Mouse (Mus musculus): ENCODE measurements around the gene Mt4.

Mt4 gene

DNA sequence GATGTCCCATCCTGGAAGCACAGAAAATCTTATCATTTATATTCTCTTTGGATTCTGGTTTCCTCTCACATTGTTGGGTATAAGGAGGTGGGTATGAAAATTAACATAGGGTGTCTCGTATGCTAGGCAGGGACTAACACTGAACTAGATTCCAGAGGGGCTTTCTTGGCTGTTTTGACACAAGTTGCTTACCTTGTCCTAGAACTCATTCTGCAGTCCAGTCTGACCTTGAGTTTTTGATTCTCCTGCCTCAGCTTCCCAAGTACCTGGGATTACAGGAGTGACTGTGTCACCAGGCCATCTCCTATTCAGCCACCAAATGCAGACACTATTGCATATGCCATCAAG lies 43.5 kb downstream of the Mt4 start:
- DNase-seq: no peak

DNA sequence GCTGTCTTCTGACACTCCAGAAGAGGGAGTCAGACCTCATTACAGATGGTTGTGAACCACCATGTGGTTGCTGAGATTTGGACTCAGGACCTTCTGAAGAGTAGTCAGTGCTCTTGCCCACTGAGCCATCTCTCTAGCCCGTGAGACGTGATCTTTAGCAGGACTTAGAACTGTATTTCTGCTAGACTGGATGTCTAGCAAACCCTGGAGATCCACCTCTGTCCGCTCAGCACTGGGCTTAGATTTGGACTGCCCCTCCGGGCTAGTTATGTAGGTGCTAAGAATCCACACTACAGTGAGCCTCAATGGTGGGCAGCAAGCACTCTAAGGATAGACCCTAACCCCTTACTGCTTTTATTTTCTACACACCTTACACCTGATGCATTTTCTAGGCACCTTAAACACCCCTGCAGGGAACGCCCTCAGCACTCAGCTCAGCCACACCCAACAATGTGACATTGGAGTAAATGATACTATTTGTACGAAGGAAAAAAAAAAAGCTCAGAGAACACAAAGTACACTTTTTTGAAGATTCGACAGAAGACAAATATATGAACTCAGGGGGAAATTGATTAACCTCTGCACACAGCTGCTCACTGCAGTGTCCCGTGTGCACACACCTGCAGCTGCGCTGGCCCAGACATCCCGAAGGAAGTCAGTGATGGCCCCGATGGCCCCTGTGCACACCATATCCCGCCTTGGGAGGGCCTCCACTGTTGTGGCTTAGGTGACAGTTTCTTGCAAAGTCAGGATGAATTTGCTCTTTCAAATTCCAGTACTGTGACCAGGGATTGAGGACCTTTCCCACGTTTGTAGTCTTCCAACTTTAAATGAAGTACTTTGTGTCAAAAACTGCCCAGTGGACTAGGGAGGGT lies 45.3 kb downstream of the Mt4 start:
- DNase-seq: no peak

DNA sequence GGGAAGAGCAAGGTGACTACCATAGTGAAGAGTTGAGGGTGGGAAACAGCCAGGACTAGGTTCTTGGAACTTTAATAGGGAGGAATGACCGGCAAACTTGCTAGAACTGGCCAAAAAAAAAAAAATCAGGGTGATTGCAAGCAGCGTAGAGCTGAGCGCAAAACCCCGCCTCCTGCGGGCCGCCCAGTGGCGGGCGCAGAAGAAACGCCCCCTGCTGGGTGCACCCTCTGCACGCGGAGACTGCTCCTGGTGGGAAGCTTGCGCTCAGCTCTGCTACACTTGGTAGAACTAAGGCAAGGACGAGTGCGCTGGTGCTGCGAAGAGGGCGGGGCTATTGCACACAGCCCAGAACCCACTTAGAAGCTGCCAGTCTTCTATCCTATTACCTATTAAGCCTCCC lies 46.1 kb downstream of the Mt4 start:
- peak; percentile 26 for DNase-seq

DNA sequence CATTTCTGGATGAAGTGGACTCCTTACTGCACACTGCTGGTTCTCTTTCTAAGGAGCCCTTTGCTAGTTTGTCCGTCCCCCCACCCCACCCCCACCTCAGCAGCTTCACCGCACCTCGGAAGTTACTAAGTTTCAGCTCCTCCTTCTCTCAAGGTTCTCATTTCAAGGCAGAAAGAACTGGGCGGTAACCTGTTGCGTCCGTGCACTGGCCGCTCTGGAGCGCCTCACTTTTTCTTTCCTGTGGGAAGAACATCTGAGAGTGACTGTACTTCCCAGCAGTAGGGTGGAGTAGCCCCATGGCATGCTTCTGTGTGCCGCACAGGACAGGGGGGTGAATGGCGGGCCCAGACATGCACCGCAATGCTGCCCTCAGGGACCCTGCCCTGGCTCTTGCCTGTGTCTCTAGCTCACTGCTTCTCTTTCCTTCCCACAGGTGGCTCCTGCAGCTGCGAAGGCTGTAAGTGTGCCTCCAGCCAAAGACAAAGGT lies 47.4 kb downstream of the Mt4 start:
- no peak for DNase-seq

DNA sequence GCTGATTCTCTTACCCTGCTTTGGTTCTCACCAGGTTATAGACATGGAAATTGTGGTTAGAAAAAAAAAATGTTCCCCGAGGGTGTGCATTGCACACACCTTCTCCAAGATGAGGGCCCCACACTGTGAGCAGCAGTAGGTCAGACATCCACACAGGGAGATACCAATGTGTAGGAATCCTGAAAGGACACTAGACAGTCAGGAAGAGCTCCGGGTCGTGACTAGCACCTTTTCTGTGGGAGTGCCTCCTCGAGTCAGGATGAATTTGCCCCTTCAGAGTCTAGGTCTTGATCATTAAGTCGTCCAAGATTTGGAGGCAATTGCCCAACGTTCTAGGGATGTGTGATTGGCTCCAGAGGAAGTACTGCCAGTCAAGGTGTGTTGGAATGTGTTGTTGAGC lies 48.8 kb downstream of the Mt4 start:
- DNase-seq: no peak

DNA sequence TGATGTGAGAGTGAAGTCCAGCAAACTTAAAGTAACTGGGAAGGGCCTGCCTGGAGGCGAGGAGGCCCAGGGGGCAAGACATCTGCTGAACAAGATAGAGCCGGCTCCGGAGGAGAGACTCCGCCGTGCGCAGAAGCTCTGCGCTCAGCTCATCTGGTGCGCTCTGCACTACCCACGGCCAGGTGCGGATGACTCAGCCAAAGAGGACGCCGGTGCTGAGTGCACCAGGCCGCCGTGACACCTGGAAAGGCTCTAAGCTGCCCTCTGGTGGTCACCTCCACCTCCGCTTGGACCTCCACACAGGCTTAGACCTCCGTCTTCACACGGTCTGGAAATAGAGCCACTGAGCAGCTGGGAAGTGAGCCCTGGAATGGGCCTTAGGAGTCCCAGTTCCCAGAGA lies 49.5 kb downstream of the Mt4 start:
- peak; percentile 71 for DNase-seq

DNA sequence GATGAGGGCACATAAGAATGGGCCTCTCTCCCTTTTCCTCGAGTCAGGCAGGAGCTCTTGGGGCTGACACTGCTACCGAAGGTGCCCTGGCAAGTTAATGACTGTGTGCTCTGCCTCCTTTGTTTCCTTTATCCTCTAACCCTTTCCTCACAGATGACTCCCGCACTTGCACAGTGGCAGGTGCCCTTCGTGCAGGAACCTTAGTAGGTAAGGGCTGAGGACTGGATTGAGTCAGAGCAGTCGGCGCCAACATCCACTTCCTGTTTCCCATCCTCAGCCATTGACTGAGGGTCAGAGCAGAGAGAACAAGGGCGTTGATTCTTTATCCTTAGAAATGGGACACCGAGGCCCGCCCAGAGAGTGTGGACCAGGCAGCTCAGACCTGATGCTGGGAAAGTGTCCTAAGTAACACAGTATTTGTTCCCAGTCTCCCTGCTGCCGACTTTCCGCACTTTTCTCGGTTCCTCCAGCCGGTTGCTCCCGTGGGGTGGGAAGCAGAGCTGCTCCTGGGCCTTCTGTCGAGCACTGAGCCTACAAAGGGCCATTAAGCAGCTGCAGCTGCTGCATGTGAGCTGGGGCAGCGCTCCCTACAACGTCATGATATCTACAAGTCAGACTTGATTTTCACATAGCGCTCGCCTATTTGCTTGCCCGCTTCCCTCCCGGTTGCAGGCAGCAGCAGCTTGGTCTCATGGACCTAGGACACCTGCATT lies 50.4 kb downstream of the Mt4 start:
- DNase-seq: no peak

Measured in cerebellum, adult 11 months (tissue).